Mouse (Mus musculus) thymus, postnatal 10 days (tissue): ENCODE results near the gene Oas1a.
"Not testable (repeated sequence)": the region's sequence is repeated elsewhere in the genome, so short reads cannot be mapped to it uniquely, and the experiment has no call there.

Experiments
- DNase-seq, 2 experiments: peaks; one replicate each; pipeline ENCODE4 v3.0.0; 2021; ENCODE audit warnings: low spot score in 2 of 2

Gene Oas1a

DNA sequence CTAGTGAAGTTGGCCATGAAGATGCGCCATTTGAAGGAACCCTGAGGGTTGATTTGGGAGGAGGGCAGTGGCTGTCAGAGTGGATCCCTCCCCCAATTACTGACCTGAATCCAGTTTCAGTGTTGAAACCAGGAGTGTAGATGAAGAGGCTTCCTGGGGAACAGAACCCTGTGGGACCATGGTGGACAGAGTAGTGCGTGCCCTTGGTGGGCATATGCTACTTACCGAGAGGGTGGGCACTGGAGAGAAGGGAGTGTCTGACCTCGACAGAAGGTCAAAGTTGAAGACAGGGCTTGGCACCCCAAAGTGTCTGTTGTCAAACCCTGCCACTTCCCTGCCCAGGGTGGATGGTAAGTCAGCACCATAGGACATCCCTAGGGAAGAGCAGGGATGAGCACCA is 13.5 kb downstream of the Oas1a start:
- DNase-seq = not testable (repeated sequence)

DNA sequence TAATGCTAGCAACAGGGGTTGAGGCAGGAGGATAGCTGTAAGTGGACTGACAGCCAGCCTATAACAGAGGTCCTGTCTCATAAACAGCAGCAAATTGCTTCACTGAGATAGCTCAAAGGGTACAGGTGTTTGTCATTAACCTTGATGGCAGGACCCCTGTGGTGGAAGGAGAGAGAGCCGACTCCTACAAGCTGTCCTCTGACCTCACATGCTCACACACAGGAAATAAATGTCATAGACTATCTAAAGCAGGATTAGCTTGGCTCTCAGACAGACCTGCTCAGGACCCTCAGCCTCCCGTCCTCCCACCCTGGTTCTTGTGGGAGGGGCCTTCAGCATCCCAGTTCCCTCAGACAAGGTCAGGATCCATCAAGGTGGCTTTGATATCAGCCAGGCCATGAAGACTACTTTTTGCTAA is 15.1 kb downstream of the Oas1a start:
- DNase-seq = no peak

DNA sequence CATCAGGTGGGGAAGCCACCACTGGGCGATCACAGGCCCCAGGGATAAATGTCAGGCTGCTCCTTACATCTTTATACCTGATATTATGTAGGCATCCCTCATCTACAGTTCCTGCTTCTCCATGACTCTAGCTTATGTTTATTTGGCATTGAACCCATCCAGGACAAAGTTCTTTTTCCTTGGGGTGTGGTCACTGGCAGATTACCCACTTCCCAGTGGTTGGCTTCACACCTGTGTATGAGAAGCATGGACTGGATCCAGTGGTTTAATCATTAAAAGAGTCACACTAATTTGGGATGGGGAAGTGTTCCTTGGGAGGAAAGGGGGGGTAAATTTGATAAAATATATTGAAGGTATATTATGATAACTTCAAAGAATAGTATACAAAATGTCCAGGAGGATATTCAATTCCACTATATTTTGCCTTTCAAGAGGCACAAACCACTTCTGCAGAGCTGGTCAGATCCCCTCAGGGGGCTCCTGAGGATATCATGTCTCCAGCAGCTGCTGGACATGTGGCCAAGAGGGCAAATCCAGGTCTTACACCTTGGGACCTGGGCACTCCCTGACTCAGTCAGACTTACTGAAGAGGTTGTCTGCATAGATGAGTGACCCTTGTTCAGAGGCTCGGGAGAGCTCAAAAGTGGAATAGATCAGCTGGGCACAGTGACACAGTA is 15.6 kb downstream of the Oas1a start:
- not testable (repeated sequence) for DNase-seq

DNA sequence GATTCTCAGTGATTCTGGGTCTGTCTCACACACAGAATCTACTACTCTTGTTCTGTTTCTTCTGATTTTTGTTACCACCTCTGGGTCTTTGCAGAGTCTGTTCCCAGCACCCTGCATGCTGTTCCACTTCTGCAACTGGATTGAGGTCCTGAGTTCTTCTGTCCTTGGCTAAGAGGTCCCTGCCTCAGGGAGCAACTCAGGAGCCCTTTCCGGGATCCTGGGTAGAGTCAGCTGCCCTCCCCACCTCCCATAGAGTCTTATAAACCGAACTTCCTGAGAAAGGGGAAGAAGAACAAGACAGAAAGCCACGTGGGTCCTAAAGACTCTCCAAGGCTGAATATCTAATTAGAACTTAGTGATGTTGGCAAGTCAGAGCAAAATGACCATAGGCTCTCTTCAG is 16.3 kb downstream of the Oas1a start:
- no peak for DNase-seq

DNA sequence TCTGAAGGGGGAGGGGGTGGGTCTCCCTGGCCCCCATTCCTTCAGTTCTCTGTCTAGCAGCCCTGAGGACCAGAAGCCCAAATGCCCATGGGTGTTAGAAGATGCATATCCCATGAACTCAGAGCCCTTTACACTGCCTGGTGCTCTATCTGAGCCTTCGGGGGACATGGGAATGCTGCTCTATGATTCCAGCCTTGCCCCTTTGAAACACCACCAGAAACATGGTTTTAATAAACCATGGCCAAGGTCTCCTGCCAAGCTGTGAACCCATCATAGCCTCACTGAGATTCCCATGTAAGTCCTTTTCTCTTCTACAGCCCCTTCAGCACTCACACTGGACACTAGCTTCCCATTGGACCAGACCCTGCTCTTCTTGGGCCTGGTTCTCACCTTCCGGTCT is 17.3 kb downstream of the Oas1a start:
- no peak for DNase-seq

DNA sequence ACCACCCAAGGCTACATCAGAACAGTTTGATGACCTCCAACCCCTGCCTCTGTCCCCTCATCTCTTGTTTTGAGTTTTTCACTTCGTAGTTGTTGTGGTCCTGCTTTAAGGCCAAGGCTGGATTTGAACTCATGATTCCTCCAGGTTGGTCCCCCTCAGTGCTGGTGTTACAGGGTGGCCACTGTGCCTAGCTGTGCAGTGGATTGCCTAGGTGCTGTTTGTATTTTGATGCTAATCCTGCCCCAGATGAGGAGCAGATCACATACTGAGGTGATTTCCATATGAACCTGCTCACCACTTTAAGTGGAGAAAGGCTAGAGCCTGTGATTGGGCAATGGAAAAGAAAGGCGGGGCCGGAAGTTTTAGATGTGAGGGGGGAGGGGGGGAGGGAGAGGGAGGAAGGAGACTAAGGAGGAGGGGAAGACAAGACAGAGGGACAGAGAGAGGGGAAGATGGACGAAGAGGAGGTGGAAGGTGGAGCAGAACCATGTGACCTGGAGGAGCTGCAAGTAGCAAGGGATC is 19.0 kb downstream of the Oas1a start:
- DNase-seq = not testable (repeated sequence)

DNA sequence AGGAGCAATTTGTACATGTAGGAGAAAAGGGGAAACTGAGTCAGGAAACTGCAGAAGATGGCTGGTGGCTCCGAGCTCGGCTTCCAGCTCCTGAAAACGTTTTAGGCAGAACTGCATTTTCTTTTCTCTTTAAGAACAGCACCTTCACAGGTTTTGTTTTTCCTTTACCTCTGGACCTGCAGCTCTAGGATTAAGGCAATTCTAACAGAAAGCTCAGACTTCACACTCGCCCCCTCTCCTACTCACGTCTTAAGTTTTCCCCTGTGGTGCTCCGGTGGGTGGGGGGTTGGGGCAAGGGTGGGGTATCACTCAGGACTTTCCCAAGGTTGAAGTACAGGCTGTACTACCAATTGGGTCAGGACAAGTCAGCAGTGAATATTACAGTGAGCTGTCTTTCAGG is 19.5 kb downstream of the Oas1a start:
- DNase-seq = no peak

DNA sequence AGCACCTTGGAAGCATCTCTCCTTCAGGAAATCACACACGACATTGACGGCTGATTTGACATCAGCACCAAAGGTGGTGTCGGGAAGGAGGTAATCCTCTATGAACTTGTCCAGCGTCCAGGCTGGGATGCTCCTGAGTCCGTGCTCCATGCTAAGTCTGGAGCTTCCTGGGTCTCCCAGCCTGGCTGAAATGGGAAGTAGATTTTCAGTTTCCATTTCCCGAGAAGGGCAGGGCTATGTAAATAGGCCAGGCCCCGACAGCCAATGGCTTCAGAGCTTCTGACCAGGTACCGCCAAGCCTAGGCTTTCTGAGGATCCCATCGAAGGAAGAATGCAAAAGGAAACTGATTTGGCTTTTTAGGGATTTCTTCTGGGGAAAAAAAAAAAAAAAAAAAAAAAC is 19.9 kb downstream of the Oas1a start, which contains the start of gene Oas1g:
Oas1g (minus strand) TSS at position 201 of the 400 bp plus-strand sequence.
- not testable (repeated sequence) for DNase-seq

DNA sequence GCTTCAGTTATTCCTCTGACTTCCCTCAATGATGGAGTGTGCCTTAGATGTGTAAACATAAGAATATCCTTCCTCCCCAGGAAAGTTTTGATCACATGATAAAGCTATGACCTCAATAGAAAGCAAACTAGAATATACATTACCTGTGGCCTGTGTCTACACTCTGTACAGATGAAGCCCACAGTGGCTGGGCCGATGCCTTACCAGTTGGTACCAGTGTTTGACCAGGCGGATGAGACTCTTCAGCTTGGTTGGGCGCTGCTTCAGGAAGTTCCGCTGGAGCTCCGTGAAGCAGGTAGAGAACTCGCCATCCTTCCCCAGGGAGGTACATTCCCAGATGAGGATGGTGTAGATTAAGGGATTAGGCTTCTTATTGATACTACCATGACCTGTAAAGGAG is 25.6 kb downstream of the Oas1a start:
- DNase-seq = not testable (repeated sequence)

DNA sequence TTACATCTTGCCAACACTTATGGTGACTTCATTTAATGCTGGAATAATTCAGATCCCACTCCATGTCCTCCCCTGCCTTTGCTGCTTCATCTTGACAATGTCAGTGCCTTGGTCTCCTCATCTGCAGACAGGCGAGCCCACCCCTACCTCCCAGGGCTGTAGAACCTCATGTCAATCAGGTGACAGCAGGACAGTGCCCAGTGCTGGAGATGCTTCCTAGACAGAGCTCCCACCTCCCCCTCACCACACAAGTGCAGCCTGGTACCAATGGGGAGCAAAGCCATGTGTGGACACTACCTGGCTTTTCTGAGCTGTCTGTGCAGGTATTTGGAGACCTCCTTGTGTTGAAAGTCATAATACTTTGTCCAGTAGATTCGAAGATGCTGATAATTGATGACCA is 28.5 kb downstream of the Oas1a start:
- not testable (repeated sequence) for DNase-seq

DNA sequence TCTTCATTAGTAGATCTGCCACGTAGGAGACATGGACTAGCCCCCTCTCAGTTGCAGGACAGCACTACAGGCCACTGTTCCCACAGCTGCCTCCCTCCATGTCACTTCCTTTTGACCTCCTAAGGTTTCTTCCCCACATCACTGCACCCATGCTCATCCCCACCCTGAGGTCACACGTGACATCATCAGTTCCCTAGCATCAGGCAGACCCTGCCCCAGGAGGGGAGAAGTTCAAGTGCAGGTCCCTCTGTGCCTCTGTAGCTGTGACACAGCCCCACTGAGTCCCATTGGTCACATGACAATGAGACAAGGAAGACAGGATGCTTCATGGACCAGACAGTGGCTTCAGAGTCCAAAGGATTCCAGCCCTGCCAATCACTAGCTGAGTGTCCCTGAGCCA is 29.9 kb downstream of the Oas1a start:
- not testable (repeated sequence) for DNase-seq

DNA sequence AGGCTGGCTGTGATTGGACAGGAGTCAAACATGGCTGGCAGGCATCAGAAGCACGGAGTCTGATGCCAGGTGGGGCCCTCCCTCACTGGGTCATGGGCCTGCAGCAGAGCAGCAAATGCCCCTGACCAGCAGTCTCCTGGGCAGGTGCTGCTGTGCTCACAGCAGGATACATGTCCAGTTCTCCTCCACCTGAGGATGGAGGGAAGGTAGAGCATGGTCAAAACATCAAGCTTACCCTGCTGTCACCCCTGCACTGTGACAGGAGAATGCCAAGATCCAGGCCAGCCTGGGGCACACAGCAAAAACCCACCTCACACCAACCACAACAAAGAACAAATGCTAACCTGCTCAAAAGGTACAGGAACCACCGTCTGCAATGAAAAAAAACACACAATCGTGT is 30.5 kb downstream of the Oas1a start:
- not testable (repeated sequence) for DNase-seq

DNA sequence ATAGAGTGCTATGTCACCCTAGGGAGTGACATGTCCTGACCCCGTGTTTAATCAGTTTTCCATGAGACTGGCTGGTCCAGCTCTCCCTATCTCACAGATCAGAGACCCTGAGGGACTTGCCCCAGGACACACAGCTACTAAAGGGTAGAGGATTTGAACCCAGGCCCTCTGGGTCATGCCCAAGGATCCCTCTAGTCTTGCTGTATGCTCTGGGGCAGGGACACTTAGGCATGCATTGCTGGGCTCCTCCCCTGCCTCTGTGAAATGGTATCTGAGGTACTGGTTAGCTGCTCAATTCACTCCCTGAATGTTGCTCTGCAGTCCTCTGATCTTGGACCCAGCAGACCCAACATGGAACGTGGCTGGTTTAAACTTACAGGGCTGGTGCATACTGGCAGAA is 35.9 kb downstream of the Oas1a start:
- DNase-seq = no peak

DNA sequence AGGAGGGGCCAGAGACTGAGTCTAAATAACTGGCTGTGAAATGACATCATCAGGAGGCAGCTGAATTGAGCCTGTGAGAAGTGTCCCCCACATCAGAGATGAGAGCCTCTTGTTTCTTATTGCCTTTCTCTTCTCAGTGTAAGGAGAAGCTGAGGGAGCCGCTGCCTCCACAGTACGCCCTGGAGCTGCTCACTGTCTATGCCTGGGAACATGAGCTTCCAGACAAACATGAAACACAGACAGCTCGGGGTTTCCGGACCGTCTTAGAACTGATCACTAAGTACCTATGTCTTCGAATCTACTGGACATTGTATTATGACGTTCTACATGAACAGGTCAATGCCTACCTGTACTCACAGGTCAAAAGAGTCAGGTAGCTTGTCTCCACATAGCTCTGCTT is 36.5 kb downstream of the Oas1a start:
- DNase-seq = no peak

DNA sequence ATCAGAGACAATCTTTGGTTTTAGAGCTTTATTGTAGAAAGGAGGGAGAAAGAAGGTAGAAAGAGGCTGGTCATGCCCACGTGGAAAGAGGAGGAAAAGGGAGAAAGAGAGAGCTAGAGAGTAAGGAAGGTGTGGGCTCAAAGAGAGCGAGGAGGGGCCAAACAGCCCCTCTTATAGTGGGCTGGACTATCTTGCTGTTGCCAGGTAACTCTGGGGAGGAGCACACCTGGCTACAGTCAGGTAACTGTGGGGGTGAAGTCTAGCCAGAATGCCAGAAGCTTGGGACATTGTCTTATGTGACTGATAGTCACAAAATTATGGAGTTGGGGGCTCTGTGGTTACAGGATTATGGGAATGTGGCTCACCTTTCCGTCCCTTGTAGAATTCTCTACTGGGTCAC is 37.2 kb downstream of the Oas1a start:
- DNase-seq = no peak

DNA sequence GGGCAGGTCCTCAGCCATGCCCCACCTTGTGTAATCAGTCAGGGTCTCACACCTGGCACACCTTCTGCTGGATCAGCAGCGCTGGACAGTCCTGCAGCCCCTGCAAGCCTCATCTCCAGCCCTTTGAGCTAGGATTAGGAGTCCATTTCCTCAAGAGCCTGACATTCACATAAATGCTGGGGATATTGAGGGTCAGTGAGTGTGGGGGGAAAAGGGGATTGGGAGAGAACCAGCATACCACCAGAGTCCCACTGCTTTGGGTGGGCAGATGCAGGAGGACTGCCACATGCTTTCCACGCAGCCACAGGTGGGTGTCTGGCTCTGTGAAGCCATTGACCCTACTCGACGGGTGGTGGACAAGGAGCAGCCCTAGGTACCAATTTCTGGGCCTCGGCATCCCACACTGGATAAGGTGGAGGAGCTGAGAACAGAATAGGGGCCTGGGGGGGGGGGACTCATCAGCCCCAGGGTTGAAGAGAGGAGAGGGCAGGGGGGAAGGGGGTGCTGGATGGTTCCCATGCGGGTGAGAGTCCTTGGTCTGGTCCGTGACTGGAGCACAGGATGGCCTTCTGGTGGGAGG is 37.8 kb downstream of the Oas1a start:
- DNase-seq = no peak

DNA sequence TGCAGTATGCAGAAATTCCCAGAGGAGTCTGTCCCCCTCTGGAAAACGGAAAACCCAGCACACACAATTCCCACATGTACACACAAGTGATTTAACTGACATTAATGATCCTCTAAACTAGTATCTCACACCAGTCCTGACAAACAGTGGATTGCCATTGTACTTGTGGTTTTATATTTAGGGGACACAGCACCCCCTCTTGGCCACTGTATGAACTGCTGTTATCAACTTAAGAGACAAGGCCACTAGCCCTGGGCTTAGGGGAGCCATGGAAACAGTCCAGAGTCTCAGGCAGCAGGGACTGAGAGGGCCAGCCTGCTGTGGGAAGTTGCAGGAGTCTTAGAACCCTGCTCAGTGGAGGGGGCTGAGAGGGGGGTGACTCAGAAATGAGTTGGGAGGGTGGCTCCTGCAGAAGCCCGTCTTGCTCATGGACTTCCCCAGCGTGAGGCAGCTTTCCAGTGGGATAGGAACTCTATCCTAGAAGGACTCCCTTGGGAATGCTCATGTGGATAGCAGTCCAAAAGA is 41.9 kb downstream of the Oas1a start:
- no peak for DNase-seq

DNA sequence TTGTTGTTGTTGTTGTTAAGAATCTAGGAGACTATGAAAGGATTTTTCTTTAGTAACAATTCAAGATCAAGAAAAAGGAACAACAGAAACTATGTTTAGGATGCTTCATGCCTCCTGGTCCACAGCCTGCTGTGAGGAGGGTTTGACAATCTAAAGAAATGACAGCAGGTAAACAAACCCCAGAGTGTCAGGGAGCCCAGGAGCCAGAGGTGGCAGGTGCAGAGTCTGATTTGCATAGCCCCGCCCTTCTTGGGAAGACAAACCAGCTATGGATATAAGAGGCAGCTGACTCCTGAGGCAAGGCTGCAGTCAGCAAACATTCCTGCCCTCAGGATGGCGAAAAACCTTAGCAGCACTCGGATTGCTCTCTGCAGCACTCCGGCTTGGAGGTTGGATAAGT is 46.2 kb downstream of the Oas1a start, which contains the start of gene Oas1h:
Oas1h (plus strand) TSS at position 301 of the 400 bp plus-strand sequence.
- DNase-seq = no peak

DNA sequence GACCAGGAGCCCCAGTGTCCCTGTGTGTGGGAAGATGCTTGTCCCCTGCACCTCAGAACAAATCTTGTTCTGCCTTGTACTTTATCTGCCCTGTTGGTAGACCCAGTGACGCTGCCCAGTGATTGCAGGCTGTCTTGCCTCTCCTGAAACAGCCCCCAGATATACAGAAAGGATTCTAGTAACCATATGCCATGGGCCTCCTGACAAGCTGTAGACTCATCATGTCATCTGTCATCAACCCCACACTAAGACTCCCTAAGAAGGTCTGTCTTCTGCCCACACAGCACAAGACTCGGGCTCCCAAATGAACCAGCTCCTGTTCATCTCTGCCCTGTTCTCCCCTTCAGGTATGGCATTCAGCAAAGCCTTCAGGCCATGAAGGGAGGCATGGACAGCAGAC is 48.1 kb downstream of the Oas1a start:
- DNase-seq = no peak

DNA sequence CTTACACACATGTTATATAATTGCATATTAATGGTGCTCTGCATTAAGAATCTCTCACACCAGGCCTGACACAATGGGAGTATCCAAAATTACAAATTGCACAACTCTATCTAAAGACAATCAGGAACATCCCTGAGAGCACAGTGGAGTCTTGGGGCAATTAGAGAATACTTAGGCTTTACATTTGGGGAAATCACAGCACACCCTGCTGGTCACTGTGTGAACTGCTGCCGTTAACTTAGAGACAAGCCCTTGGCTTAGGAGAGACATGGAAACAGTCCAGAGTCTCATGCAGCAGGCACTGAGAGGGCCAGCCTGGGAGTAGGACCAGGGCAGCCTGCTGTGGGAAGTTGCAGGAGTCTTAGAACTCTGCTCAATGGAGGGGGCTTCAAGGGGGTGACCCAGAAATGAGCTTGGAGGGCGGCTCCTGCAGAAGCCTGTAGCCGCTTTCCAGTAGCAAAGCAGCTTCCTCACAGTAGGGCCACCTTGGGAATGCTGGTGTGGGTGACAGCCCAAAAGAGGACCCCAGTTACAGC is 57.7 kb downstream of the Oas1a start:
- DNase-seq = peak in 1 of 2 experiments; percentile 36

DNA sequence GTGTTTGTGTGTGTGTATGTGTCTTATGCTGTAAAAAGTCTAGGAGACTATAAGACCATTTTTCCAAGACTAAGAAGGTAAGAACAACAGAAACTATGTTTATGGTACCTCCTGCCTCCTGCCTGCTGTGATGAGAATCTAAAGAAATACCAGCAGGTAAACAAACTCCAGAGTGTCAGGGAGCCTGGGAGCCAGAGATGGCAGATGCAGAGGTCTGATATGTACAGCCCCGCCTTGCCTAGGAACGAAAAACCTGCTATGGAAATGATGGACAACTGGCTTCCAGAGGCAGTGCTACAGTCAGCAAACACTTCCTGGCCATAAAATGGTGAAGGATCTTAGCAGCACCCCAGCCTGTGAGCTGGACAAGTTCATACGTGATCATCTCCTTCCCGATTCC is 60.3 kb downstream of the Oas1a start, which contains the start of gene Oas1f:
Oas1f (plus strand) TSS at position 301 of the 400 bp plus-strand sequence.
- no peak for DNase-seq
